Mouse (Mus musculus): ENCODE data around the gene Nup37. TPM values are rescaled to one million over a fixed set of nuclear protein-coding genes. Genes with fewer than 3 reads are reported as not detected.

Nup37 gene
- 72.0 and 75.3 TPM in 2 replicates for polyA plus RNA-seq (2015; fragmentation: Nextera tagmentation; extraction: Ambion mirVana)

DNA sequence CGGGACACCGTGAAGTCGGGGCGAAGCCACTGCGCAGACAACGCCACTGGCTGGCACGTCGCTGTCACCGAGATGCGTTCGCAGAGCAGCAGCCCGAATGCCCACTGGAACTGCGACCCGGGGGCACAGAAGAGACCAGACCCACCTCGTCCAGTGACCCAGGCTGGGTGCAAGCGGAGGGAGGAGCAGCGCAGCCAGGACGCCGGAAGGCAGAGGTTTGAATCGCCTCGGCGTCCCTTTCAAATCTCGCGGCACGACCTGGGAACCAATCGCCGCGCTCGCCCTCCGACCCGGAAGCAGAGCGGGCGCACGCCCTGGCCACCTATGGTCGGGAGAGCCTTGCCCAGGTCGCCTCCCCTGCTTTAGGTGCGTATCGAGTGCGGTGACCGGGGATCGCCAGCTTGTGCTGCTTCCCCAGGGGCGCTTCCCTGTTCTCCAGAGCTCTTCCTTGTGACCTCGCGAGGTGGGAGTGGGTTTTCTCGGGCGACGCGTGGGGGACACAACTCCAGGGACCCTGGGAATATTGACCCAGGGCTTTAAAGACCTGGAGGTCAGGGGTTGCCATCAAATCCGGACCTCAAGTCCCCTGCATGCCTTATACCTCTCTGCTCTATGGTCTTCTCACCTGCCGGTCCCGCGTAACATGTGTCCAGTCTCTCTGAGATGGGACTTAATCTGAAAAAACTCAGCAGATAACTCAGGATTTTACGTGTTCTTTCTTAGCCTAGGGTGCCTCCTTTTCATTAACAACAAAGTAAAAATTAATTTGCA lies at the start of gene Nup37, which contains the start of gene Parpbp:
Gene Nup37, plus strand, starts transcription at position 286 of the 771 bp plus-strand sequence.
Gene Parpbp, minus strand, starts transcription at position 235 of the 771 bp plus-strand sequence.
- ATAC-seq (ENCODE audit: insufficient read depth, low FRiP score, low read depth): peak; percentile 99
- H3K27ac ChIP-seq: 0 out of 2 replicates have a peak within 1 kb of the TSS, but pooled peaks have one; percentile 22
- peak within 1 kb of the TSS; percentile 85 for H3K4me3 ChIP-seq (replicated peaks)

DNA sequence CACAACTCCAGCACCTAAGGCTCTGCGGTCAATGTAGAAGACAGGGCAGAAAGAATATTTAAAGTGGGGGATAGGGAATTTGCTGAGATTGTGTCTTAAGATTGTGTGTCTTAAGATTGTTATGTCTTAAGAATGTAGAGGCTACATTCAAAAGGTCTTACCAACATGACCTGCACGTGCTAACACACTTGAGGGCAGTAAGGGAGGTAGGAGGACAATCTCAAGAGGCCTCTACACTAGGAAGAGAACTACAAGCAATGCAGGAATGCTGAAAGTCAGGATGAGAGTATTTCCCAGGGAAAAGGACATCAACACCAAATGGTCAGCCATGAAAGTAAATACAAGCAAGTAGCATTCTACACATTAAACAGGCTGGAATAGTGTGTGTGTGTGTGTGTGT lies 40.6 kb upstream of the Nup37 start:
- Histone ChIP-seq H3K4me2 (no peak overlapping the region), H3K4me3 (replicated peaks) (no peak overlapping the region), H3K36me3 (no peaks in the 10 kb centered on the region), H3K9me3 (no peaks in the 10 kb centered on the region), H3K27me3 (replicated peaks) (no peaks in the 10 kb centered on the region), H3K27ac (no peak overlapping the region), H3K9ac (no peak overlapping the region), H3K4me1 (no peaks in the 10 kb centered on the region)
- ATAC-seq (ENCODE audit: insufficient read depth, low FRiP score, low read depth): no peak
- WGBS: 92% methylated on average over 2 of the region's 2 CpGs

More for the DNA sequence above, at the start of gene Nup37, which contains the start of gene Parpbp:
- Histone ChIP-seq H3K9ac (peak within 1 kb of the TSS; percentile 78), H3K9me3 (no peaks in the 10 kb centered on the region), H3K4me2 (peak within 1 kb of the TSS; percentile 75), H3K4me1 (peaks cover 3% of the 10 kb centered on the region; the same call in 1 of the 2 replicates), H3K27me3 (replicated peaks) (no peaks in the 10 kb centered on the region), H3K36me3 (no peaks in the 10 kb centered on the region)
- 1% methylated on average over 53 of the region's 53 CpGs for WGBS

DNA sequence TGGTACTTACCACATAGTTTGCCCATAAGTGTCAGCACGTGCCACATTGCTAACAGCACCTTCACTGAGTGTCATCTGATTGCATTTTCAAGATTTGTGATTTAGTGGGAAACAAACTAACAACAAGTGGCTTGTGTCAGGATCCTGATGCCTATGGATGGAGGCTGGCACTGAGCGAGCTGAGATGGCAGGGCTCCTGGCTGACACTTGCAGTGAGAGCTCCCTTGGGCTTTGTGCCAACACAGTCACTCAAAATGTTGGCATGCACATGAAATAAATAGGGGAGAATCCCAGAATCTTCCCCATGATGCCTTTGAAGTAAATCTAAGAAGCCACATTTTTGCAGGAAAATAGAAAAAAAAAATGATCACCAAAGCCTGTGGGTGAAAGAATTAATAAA lies 33.5 kb upstream of the Nup37 start:
- no peak overlapping the region for H3K4me3 ChIP-seq (replicated peaks)
- no peaks in the 10 kb centered on the region for H3K27me3 ChIP-seq (replicated peaks)
- no peak for ATAC-seq (ENCODE audit: insufficient read depth, low FRiP score, low read depth)
- no peak overlapping the region for H3K4me2 ChIP-seq
- WGBS: 88% methylated on average over 2 of the region's 2 CpGs
- no peak overlapping the region for H3K9ac ChIP-seq
- peaks cover 3% of the 10 kb centered on the region; the same call in 1 of the 2 replicates for H3K36me3 ChIP-seq
- no peak overlapping the region for H3K27ac ChIP-seq
- no peaks in the 10 kb centered on the region for H3K9me3 ChIP-seq
- no peaks in the 10 kb centered on the region for H3K4me1 ChIP-seq

DNA sequence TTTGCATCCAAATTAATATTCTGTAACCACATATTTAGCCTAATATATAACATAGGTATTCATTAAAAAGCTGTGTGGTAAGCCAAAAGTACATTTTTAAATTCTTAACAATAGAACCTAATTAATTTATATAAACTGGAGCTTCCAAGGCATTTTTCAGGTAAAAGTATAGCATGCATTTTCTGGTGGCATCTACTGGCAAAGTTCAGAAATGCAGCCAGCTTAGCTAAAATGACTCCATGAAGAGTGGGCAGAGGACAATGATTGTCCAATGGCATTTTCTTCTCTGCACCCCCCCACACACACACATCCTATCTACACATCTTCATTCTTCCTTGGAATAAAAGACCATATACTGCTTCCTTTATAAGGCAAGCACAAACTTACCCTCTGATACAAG lies 27.1 kb upstream of the Nup37 start:
- no peaks in the 10 kb centered on the region for H3K36me3 ChIP-seq
- no peak overlapping the region for H3K9ac ChIP-seq
- no peak for ATAC-seq (ENCODE audit: insufficient read depth, low FRiP score, low read depth)
- no peaks in the 10 kb centered on the region for H3K9me3 ChIP-seq
- no peak overlapping the region for H3K27ac ChIP-seq
- no peak overlapping the region for H3K4me2 ChIP-seq
- no peaks in the 10 kb centered on the region for H3K4me1 ChIP-seq
- no peak overlapping the region for H3K4me3 ChIP-seq (replicated peaks)
- H3K27me3 ChIP-seq (replicated peaks): no peaks in the 10 kb centered on the region

DNA sequence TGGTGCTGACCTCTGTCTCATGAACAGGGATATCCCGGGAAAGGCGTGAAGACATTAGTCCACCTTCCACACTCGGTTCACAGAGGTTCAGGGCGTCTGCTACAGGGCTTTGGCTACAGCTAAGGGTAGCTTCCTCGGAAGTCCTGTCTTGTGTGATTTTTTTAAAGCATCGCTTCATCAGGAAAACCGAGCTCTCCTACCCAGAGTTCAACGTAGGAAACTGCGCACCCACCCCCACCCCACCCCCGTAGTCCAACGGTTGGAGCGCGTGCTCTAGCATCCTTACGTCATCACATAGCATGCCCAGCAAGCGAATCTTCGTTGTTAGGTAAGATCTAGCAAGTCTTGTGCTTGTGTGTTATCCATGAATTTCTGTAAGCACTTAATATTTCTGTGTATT lies 11.2 kb upstream of the Nup37 start:
- Histone ChIP-seq H3K4me3 (replicated peaks) (no peak overlapping the region), H3K27me3 (replicated peaks) (no peaks in the 10 kb centered on the region), H3K36me3 (0 out of 2 replicates have a peak, but pooled peaks cover 3% of the 10 kb centered on the region), H3K9ac (no peak overlapping the region), H3K27ac (no peak overlapping the region), H3K4me1 (no peaks in the 10 kb centered on the region), H3K9me3 (no peaks in the 10 kb centered on the region), H3K4me2 (no peak overlapping the region)
- ATAC-seq (ENCODE audit: insufficient read depth, low FRiP score, low read depth): no peak
- WGBS: 96% methylated on average over 16 of the region's 16 CpGs

DNA sequence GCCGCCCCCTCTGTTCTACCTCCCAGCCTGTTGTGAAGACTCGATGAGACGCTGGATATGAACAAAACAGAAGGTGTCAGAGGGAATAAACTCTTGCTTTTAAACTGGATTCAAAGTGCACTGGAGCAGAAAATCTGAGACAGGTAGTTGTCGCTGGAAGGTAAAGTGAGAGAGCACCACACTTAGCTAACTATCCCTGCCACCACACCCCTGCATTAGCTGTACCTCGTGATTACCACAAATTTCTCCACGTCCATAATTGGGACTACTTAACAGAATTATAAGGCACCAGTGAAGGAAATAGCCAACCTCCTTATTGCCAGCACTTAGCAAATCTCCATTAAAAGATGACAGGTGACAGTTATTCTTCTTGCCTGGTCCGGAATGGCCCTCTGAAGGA lies 605 bp upstream of the Nup37 start:
- 17% methylated on average over 7 of the region's 7 CpGs for WGBS
- no peak for ATAC-seq (ENCODE audit: insufficient read depth, low FRiP score, low read depth)
- H3K36me3 ChIP-seq: no peaks in the 10 kb centered on the region
- peaks cover 3% of the 10 kb centered on the region; the same call in 1 of the 2 replicates for H3K4me1 ChIP-seq
- H3K27ac ChIP-seq: no peak overlapping the region
- H3K4me2 ChIP-seq: peak overlapping the region; percentile 75
- peak overlapping the region; percentile 78; the same call in 1 of the 2 replicates for H3K9ac ChIP-seq
- H3K9me3 ChIP-seq: no peaks in the 10 kb centered on the region
- H3K4me3 ChIP-seq (replicated peaks): peak overlapping the region; percentile 85
- H3K27me3 ChIP-seq (replicated peaks): no peaks in the 10 kb centered on the region

DNA sequence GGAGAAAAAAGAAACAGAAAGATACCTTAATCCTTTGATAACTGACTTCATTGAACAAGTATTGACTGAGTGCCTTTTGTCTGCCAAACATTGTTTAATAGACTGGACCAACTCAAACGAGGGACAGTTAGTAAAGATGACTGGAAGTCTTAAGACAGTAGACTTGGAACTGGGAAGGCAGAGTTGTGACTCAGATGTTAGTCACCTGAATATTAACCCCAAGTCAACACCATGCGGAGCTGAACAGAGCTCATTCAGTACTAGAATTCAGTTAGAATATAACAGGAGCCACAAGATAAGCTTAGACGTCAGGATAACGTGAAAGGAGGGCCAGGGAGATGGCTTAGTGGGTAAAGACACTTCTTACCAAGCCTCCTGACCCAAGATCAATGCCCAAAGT lies 3.6 kb downstream of the Nup37 start:
- WGBS: 80% methylated on average over 4 of the region's 4 CpGs
- Histone ChIP-seq H3K27me3 (replicated peaks) (no peaks in the 10 kb centered on the region), H3K36me3 (peaks cover 10% of the 10 kb centered on the region; the same call in 1 of the 2 replicates), H3K4me2 (no peak overlapping the region), H3K27ac (no peak overlapping the region), H3K9ac (no peak overlapping the region), H3K9me3 (no peaks in the 10 kb centered on the region), H3K4me3 (replicated peaks) (no peak overlapping the region), H3K4me1 (peaks cover 3% of the 10 kb centered on the region; the same call in 1 of the 2 replicates)
- no peak for ATAC-seq (ENCODE audit: insufficient read depth, low FRiP score, low read depth)

DNA sequence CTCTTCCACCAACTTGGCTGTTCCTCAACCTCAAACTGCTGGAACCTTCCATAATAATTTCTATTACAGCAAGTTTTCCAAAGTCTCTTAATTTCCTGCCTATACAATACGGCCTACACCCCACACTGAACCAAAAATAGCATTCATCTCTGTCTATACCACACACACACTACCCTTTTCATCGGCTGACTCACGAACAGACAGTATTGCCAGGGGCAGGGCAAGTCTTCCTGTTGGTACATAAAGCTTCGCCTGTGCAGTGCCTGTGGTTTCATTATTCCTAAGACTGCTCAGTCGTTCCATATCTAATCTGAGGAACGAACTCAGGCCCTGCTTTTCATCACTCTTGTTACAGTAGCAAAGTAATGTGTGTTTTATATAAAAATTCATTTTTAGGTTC lies 4.9 kb downstream of the Nup37 start:
- Histone ChIP-seq H3K36me3 (peaks cover 10% of the 10 kb centered on the region; the same call in 1 of the 2 replicates), H3K27ac (no peak overlapping the region), H3K4me2 (no peak overlapping the region), H3K9ac (no peak overlapping the region), H3K4me3 (replicated peaks) (no peak overlapping the region), H3K4me1 (no peaks in the 10 kb centered on the region), H3K9me3 (no peaks in the 10 kb centered on the region), H3K27me3 (replicated peaks) (no peaks in the 10 kb centered on the region)
- 81% methylated on average over 6 of the region's 6 CpGs for WGBS
- no peak for ATAC-seq (ENCODE audit: insufficient read depth, low FRiP score, low read depth)

DNA sequence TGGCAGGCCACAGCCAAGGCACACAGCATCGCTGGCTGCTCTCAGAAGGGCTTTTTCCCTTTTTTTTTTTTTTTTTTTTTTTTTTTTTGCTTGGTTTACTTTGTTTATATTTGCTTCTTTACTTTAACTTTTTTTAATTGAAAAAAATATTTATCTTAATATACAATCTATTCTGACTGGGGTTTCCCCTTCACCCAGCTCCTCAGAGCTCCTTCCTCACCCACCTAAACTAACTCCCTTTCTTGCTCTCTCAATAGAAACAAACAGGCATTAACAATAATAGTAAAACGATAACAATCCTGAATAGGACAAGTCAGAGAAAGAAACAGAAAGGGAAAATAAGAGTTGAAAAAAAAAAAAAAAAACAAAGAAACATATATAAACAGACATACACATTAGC lies 15.3 kb downstream of the Nup37 start:
- Histone ChIP-seq H3K4me2 (no peak overlapping the region), H3K9ac (no peak overlapping the region), H3K36me3 (peaks cover 15% of the 10 kb centered on the region), H3K4me3 (replicated peaks) (no peak overlapping the region), H3K27me3 (replicated peaks) (no peaks in the 10 kb centered on the region), H3K9me3 (no peaks in the 10 kb centered on the region), H3K27ac (no peak overlapping the region), H3K4me1 (no peaks in the 10 kb centered on the region)
- ATAC-seq (ENCODE audit: insufficient read depth, low FRiP score, low read depth): no peak
- WGBS: 91% methylated on average over 2 of the region's 2 CpGs

DNA sequence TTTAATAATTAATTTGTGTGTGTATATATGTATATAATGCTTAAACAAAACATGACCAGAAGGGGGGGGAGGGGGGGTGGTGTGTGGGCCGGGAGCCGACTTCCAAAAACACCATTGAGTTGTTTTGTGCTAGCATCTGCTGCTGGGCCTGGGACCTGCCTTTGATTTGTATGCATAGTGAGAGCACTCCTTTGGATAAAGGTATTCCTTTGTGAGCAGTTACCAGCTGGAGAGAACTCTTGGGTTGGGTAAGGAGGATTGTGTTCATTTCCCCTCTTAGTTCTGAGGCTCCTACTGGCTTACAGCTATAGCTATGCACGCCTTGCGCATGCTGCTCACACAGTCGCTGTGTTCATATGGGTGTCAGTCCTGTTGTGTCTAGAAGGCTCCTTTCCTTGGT lies 15.9 kb downstream of the Nup37 start:
- WGBS: 95% methylated on average over 5 of the region's 5 CpGs
- no peak overlapping the region for H3K4me2 ChIP-seq
- ATAC-seq (ENCODE audit: insufficient read depth, low FRiP score, low read depth): no peak

DNA sequence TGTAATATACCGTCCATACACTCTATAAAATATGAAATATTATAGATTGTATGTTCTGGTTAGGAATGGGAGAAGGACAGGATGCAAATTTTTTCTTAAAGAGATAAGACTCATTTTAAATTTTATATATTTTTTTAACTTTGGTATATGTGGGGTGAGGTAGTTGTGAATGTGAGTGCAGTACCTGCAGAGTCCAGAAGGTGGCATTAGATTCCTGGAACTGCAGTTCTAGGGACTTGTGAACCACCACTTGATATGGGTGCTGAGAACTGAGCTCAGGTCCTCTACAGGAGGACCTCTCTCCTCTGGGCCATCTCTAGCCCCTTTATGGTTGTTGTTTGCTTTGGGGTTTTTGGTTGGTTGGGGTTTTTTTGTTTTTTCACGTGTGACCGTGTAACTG lies 19.4 kb downstream of the Nup37 start:
- Histone ChIP-seq H3K9ac (no peak overlapping the region), H3K27ac (no peak overlapping the region), H3K4me3 (replicated peaks) (no peak overlapping the region), H3K4me2 (no peak overlapping the region), H3K9me3 (no peaks in the 10 kb centered on the region), H3K27me3 (replicated peaks) (no peaks in the 10 kb centered on the region), H3K36me3 (peaks cover 9% of the 10 kb centered on the region), H3K4me1 (no peaks in the 10 kb centered on the region)
- 97% methylated on average over 3 of the region's 3 CpGs for WGBS
- ATAC-seq (ENCODE audit: insufficient read depth, low FRiP score, low read depth): no peak

More for the DNA sequence above, 15.9 kb downstream of the Nup37 start:
- H3K9me3 ChIP-seq: no peaks in the 10 kb centered on the region
- H3K27me3 ChIP-seq (replicated peaks): no peaks in the 10 kb centered on the region
- H3K36me3 ChIP-seq: peaks cover 15% of the 10 kb centered on the region
- H3K27ac ChIP-seq: no peak overlapping the region
- no peak overlapping the region for H3K9ac ChIP-seq
- H3K4me3 ChIP-seq (replicated peaks): no peak overlapping the region
- H3K4me1 ChIP-seq: no peaks in the 10 kb centered on the region

DNA sequence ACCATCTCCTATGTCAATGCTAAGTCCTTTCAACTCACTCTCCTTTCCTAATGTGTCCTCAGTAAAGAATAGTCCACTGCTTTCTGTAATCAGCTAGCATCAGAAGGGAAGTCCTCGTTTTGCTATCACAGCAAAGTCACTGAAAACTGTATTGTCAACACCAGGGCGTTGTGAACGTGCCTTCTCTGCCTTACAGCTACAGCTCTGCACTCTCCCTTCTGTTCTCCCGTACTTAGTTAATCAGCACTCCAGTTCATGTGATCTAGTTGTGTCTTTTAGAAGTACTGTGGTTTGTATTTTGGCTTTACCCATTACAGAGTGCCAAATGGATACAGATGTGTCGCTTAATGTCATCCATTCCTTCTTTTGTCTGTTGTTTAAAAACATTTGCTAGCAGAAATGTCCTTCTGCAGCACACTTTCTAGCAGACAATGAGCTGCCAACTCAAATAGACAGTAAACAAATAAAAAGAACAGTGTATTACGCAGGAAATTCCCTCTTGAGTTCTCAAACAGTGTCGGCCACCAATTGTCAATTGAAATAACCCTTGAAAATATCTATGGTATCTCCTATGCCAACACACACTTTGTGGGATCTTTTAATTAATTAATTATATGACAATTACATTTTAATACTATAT lies 20.8 kb downstream of the Nup37 start:
- H3K27ac ChIP-seq: no peak overlapping the region
- H3K36me3 ChIP-seq: peaks cover 4% of the 10 kb centered on the region

More for the DNA sequence above, 20.8 kb downstream of the Nup37 start:
- H3K4me2 ChIP-seq: no peak overlapping the region
- no peak overlapping the region for H3K4me3 ChIP-seq (replicated peaks)
- no peak overlapping the region for H3K9ac ChIP-seq
- no peaks in the 10 kb centered on the region for H3K4me1 ChIP-seq
- no peak for ATAC-seq (ENCODE audit: insufficient read depth, low FRiP score, low read depth)
- no peaks in the 10 kb centered on the region for H3K9me3 ChIP-seq
- 72% methylated on average over 7 of the region's 7 CpGs for WGBS
- H3K27me3 ChIP-seq (replicated peaks): no peaks in the 10 kb centered on the region

Measured in stomach, embryonic 15.5 days (tissue).